Mouse (Mus musculus) lung, postnatal 0 days (tissue): ENCODE measurements around the gene Nemp2.

ENCODE experiments used
- CTCF ChIP-seq: IDR thresholded peaks from 2 replicates; pipeline ENCODE4 v1.5.1; 2016; ENCODE audit warnings: antibody characterized with exemption, mild to moderate bottlenecking
- EP300 ChIP-seq: IDR thresholded peaks from 2 replicates; pipeline ENCODE4 v1.6.1; 2016; ENCODE audit warnings: antibody characterized with exemption, mild to moderate bottlenecking, control low read depth

GRCm38 (mm10) chr1:52631570-52631969 lies 1.1 kb downstream of the Nemp2 start:
- TF ChIP-seq CTCF (peak; percentile 48), EP300 (no peak)
